Mouse (Mus musculus) embryo, embryonic 10 days (tissue): ENCODE measurements around the gene Tjp1.
A peak's percentile ranks its signal among the peaks of the same experiment; 100 is the strongest.

ENCODE experiments used
- DNase-seq: peaks from one replicate; pipeline ENCODE4 v3.0.0-alpha.2; 2015; ENCODE audit warnings: low spot score

The Tjp1 gene

GRCm38 (mm10) chr7:65431018-65431695 is 96.4 kb downstream of the Tjp1 start:
- DNase-seq = no peak

- peak; percentile 58 for DNase-seq
These were observed 97.2 kb downstream of the Tjp1 start for GRCm38 (mm10) chr7:65430401-65430800.

GRCm38 (mm10) chr7:65424519-65424918 is 103.1 kb downstream of the Tjp1 start:
- DNase-seq = no peak

DNA sequence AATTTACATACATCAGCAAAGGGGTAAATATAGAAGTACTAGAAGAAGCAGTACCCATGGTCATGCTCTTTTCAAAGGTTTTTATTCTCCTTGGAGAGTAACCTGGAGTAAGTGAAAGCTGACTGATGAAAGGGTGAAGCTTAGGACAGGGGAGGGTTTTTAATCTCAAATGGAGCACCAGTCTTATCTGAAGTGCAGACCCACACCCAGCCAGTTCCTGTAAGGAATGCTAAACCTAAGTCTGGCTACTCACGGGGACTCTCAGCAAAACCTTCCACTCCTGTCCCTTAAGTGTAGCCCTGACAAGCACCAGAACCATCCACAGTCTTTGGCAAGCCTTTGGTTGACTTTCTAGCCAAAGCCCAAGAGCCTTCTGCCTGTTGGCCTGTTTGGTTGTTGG is 105.1 kb downstream of the Tjp1 start:
- DNase-seq = no peak

GRCm38 (mm10) chr7:65421451-65421850 is 106.1 kb downstream of the Tjp1 start:
- DNase-seq = peak; percentile 76

DNA sequence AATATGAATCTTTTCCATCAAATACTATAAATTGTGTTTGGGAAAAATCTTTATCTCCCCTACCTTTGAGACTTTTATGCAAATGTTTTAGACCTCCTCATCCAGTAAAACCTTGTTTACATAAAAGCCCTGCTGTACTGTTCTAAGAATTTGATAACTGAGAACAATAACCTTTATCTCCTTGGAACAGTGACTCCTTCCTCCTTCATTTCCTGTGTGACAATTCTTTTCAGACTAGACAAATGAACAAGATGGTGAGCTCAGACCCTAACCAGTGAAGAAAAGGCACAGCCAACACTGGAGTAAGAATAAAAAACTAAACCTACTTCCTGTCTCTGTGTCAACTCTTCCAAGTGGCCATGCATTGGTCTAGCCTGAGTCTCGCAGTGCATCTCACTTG is 107.7 kb downstream of the Tjp1 start:
- DNase-seq = no peak

DNA sequence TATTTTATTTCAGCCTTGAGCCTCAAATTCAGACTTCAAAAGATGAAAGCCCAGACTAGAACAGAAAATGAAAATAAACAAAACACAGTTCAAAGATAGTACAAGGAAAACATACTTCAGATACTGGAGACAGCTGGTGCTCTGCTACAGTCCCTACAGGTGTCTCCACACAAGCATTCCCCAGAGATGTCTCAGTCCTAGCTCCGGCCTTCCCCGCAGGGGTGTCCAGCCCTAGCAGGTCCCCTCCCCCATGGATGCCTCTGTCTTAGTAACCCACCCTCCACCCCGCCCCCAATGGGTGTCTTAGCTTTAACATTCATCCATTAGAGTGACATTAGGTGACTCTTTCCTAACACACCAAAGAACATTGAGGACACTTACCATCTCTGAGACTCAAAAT is 108.6 kb downstream of the Tjp1 start:
- DNase-seq = no peak

DNA sequence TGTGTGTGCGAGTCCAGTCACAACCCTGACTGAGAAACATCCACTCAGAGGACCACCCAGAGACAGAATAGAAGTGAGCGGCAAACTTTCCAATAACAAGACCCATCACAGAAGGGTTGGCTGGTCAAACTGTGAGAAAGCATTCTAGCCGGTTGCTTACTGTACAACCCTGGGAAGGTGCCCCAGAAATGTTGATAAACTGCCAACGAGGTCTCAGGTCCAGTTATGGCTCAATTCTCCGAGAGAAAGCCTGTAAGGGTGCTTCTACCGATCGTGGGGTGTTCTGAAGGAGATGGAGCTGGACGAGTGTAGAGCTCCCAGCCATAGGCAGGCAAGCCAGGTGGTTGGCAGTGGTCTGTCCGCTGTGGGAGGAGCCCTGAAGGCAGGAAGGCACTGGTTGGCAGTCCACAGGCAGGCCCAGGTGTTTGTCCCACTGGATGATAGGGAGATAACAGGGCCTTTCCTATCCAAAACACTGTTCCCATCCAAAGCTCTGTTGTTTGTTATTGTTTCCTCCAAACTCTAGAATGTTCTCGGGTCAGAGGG is 109.1 kb downstream of the Tjp1 start:
- no peak for DNase-seq

- peak; percentile 33 for DNase-seq
These were observed 110.1 kb downstream of the Tjp1 start for GRCm38 (mm10) chr7:65417231-65418100.

DNA sequence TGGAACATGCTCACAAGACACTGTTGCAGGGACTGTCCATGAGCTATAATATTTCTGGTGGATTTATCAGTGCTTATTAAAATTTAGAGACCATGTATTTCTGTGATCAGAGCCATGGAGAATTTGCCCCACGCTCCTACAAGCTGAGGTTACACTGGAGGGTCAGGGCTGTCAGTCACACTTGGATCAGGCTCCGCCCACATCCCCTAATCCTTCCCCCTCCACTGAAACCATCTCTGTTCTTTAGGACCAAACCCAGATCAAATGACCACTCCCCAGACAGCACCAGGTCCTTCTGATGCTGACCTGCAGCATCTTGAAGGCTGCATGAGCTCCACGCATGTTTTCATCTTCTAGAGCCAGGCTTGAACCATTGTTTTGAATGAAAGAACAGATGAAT is 111.1 kb downstream of the Tjp1 start:
- peak; percentile 58 for DNase-seq

DNA sequence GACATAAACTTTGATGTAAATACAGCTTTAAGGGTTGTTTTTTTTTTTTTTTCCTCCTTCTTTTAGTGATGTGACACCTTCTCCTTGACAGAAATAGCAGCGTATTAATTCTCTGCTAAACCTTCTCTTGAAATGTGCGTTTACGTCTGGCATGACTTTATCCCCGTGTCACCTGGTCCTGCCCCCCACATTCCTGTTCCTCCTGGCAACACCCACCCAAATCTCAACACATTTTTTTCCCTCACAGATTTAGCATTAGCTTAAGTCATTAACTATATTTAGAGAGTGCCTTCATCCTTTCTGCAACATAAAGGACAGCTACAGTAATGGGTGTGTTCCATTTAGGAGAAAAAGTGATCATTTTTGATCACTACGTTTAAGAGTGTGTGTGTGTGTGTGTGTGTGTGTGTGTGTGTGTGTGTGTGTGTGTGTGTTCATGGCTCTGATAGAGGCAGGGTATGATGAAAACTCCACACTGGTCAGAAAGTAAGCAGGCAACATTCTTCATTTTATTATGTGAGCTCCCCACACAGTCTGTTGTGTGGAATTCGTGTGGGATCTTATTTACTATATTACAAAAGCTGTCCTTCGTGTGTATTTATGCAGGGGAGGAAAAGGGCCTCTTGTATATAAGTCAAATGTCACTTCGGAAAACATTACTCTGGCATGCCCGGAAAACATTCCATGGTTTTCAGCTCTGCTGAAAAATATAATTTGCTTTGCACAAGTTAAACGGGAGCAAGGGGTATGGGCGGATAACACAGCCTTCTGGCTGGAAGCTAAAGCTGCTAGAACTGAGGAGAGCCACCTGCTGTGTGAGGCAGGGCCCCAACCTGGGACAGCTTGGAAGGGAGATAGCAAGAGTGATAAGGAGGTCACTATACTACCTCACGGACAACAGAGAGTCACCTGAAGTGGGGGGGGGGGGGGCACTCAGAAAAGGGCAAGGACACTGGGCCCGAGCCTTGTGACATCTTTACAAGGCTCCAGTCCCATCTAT is 113.3 kb downstream of the Tjp1 start:
- DNase-seq = no peak

GRCm38 (mm10) chr7:65410668-65411067 is 116.9 kb downstream of the Tjp1 start:
- no peak for DNase-seq

GRCm38 (mm10) chr7:65406427-65406826 is 121.2 kb downstream of the Tjp1 start:
- DNase-seq = no peak

DNA sequence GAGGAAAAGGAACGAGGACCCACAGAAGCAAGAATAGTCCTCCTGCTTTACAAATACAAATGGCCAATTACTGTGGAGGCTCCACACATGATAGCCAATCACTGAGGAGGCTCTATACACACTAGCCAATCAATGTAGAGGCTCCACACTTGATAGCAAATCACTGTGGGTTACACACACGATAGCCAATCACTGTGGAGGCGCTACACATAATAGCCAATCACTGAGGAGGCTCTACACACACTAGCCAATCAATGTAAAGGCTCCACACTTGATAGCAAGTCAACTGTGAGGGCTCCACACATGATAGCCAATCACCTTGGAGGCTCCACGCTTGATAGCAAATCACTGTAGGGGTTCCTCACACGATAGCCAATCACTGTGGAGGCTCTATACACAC is 125.1 kb downstream of the Tjp1 start:
- DNase-seq = no peak

DNA sequence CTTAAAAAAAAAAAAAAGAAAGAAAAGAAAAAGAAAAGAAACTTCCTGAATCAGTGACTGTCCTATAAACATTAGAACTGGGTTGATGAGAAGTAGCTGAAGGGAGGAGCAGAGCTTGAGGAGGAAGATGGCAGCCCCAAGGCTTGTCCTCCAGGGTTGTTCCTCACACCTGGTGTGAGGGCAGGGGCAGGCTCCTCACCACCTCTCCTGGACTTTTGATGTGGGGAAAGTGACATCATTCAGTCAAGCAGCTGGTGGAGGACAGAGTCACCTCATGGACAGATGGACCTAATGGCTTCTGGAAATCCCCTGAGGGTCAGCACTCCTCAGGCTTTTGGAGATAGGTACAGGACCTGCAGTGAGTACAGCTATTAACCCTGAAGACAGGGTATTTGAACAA is 126.0 kb downstream of the Tjp1 start:
- DNase-seq = no peak

DNA sequence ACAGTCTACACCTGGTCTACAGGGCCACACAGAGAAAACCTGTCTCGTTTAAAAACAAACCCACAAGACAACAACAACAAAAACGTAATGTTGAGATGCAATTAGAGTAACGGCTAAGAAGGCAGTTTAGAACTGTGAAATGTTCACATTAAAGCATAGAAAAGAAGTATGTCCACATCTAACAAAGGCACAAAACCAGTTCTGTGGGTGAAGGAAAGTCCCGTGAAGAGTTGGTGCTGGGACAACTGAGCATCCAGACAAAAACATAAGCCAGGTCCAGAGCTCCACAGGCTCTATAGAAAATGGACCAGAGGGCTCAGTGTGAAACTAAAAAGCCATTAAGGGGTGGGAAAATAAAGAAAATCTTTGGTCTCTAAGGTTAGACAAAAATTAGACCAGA is 131.7 kb downstream of the Tjp1 start:
- no peak for DNase-seq

- peak; percentile 23 for DNase-seq
These were observed 132.4 kb downstream of the Tjp1 start for GRCm38 (mm10) chr7:65395166-65395565.

DNA sequence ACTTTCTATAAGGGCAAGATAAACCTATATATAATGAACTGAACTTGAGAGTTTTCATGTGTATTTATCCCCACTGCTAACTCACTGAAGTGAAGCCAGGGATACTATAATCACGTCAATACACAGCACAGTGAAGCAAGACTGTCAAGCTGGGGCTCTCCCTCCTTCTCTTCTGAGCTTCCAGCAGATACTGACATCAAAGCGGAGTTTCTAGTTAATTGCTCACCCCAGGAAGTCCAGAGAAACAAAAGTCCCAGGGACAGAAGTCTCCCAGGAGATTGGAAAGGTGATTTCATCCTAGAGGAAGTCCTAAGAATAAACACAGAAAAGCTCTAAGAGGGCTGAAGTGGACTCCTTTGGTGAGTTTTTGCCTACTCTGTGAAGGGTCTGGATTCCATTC is 132.9 kb downstream of the Tjp1 start:
- DNase-seq = no peak

DNA sequence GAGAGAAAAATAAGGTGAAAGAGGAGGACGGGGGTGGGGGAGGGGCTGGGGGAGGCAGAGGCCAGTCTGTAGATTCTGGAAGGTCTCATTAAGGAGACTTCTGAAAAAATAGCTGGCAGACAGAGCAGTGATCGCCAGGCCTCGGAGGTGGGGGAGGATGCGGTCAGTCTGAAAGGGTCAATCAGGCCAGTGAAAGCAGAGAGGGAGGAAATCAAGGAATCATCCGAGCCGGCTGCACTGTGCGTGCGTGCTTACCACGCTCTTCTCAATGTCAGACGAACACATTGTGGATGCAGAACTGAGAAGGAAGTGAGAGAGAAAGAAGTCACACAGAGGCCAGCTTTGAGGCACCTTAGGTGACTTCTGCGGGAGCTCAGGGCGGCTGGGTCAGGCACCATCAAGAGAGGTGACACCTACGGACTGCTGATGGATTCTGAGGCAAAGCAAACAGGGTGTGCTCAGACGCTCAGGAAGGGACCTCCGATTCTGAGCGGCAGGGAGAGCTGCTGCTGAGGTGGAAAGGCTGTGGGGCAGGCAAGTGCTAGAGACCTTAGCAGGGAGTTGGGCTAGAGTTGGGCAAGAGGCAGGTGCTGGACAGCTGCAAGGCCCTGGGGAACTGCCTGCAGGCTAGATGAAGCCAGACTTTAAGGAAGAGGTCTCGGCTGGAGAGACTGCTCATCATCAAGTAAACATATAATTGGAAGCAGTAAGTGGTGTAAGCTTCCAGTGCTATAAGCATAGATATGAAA is 133.7 kb downstream of the Tjp1 start:
- DNase-seq = peak; percentile 64

DNA sequence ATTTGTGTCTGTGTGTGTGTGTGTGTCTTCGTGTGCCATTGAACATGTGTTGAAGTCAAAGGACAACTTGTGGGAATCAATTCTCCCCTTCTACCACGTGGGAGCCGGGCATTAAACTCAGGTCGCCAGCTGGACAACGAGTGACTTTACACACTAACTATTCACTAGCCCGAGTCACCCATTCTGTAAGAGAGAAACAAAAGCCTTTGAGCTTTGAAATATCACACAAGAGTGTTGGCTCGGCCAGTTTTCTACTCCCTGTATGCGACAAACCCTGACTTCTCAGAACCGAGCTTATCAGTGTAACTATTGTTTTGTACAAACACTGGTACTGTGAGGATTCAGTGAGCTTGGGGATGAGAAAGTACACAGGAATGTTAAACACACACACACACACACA is 134.6 kb downstream of the Tjp1 start:
- no peak for DNase-seq

GRCm38 (mm10) chr7:65389539-65389938 is 138.0 kb downstream of the Tjp1 start:
- no peak for DNase-seq
